Mouse (Mus musculus) spleen, postnatal 10 days (tissue): ENCODE results near the gene Gm609.
"Not testable (repeated sequence)": the region's sequence is repeated elsewhere in the genome, so short reads cannot be mapped to it uniquely, and the experiment has no call there.

Experiments used
- DNase-seq, 2 experiments: peaks; one replicate each; pipeline ENCODE4 v3.0.0; 2021 to 2022; ENCODE audit warnings: low spot score in 2 of 2

Gene Gm609

DNA sequence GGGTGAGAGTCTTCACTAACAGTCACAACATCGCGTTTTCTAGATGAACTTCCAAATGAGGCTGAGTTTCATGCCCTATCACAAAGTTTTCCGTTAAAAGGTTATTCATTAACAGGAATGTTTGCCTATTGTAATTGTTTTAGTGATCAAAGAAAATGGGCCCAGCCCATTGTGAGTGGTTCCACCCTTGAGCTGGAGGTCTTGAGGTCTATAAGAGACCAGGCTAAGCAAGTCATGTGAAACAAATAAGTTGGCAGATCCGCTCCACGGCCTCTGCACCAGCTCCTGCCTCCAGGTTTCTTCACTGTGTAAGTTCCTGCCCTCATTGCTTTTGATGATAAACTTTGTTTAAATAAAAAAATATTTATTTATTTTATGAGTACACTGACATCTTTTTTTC is at the start of gene Gm609:
Gene Gm609 (minus strand): TSS at position 43 of the 400 bp plus-strand sequence.
- DNase-seq: no peak

DNA sequence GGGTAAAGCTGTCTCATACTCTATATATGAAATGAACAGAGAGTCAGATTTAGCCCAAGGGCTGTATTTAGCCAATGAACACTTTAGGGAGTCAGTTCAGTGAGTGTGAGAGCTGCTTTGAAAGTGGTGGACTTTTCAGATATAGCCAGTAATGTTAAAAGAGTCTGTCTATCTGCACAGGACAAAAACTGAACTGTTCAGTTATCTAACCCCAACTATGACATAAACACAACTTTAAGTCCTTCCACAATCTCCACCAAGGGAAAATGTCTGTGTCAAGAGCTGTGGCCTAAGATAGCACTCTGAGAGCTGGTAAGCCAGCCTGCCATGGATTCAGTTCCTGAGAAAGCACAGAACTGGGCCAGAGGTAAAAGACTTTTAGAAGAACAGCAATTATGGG is 49.3 kb upstream of the Gm609 start:
- no peak for DNase-seq

DNA sequence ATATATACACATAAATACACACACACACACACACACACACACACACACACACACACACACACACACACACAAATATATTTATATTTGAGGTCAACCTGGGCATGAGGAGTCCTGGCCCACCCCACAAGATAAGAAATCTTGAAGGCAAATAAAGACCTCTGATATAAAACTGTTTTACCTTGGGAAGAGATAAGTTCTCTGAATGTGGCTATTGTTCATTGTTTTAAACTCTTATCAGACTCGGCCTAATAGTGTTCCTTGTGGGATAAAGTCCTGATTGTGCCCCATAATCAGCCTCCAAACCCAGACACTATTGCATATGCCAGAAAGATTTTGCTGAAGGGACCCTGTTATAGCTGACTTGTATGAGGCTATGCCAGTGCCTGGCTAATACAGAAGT is 45.6 kb upstream of the Gm609 start:
- DNase-seq: not testable (repeated sequence)

DNA sequence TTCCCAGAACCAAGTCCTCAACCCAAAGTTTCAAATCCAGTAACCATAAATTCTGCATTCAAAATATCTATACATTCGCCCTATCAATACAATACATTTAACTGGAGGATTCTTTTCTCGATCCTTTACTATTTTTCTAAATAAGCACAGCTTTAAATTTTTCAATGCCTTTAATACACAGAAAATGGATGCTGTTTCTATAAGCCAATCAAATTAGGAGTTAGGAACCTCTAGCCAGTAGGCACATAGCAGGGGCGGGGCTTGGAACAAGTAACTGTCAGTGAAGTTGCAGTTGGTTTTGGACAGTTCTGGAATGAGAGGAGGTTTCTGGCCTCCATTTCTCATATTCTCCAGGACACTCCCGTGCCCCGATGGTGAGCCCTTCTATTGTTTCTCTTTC is 42.2 kb upstream of the Gm609 start, which contains the start of gene Slc9c1:
Gene Slc9c1 (plus strand): TSS at position 301 of the 400 bp plus-strand sequence.
- no peak for DNase-seq

DNA sequence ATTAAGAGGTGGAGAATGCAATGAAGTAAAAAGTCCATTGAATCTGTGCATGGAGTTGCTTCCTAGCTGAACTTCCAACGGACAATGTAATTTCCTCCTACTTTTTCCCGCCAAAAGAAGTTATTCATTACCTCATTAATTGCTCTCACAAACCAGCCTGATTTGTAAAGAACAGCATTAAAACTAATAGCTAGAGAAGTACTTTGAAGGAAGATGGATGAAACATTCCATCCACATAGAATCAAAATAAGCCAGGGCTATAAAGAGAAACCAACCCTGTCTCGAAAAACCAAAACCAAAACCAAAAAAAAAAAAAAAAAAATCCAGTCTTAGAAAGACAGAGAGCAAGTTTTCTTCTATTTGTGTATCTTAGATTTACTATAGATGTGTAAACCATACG is 39.2 kb upstream of the Gm609 start, which contains the start of gene Gm17783:
Gene Gm17783 (minus strand): TSS at position 101 of the 400 bp plus-strand sequence.
- DNase-seq: no peak

DNA sequence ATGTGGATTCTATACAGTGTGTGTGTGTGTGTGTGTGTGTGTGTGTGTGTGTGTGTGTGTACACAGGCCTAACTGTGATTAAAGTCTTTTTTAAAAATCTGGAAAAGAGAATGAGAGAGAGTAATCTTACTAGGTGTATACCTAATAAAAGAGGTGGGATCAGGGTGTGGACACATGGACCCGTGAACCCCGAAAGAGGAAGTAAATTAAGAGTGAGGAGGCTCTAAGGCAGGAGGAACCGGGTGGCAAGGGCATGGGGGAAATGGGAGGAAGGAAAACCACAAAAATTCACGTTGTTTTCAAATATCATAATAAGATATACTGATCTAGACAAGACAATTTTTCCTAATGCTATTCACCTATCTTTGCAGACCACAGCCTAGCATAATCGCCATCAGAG is 32.8 kb upstream of the Gm609 start:
- no peak for DNase-seq

DNA sequence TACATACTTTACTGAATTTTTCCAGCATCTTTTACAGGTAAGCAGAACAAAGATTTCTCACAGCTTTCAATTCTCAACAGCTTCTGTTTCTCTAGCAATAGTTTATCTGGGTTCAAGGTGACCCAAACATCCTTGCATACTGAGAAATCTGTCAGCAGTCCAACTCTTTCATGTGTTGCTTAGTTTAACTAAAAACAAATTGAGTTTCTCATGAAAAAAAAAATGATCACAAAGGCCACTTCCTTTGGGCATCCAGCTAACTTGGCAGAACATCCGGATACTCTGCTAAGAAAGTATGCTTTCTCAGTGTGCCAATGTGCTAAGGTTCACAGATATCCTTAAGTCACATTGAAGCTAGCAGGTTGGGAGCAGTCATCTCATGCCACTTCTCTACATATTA is 2.6 kb upstream of the Gm609 start:
- DNase-seq: no peak

DNA sequence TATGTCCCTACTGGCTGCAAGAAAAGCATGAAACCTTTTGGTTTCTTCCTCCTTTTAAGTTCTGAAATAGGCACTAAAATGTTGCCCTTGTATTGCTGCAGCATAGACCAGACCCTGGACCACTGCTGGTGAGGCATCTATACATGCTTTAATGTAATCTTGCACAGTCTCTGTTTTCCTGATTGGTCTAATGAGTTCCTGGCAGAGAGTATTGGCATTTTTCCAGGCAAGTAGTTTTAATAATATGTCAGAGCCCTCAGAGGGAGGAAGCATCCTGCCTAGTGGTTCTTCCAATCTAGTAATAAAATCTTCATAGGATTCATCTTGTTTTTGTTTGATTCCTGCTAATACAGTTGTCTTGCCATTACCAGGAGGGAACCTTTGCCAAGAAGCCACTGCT is 15.8 kb downstream of the Gm609 start:
- DNase-seq: no peak

DNA sequence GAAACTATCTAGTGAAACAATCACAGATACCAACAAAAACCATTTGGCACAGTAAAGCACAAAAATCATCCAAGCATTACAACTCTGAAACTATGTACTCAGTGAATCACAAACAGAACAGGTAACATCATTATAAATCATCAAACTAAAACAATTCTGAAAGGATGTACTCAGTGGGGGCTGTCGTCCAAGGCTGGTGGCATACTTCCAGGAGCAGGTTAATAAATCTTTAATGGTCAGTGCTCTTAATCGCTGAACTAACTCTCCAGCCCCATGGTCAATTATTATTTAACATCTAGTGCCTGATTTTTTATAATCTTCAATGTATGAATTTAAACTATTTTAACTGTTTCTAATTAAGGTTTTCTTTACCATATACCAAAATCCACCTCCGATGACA is 20.9 kb downstream of the Gm609 start:
- not testable (repeated sequence) for DNase-seq

DNA sequence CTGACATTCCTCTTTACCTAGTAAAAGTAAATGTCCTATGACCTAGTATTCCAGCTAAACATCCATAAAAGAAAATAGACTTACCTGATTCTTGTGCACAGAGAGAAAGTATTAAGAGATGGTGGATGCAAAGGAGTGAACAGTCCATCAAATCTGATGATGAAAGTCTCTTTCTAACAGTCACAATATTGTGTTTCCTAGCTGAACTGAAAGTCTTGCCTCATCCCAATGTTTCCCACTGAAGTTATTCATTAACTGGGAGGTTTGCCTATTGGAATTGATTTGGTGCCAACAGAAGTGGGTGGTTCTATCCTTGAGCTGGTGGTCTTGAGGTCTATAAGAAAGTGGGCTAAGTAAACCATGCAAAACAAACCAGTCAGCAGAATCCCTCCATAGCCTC is 38.0 kb downstream of the Gm609 start:
- DNase-seq: no peak

DNA sequence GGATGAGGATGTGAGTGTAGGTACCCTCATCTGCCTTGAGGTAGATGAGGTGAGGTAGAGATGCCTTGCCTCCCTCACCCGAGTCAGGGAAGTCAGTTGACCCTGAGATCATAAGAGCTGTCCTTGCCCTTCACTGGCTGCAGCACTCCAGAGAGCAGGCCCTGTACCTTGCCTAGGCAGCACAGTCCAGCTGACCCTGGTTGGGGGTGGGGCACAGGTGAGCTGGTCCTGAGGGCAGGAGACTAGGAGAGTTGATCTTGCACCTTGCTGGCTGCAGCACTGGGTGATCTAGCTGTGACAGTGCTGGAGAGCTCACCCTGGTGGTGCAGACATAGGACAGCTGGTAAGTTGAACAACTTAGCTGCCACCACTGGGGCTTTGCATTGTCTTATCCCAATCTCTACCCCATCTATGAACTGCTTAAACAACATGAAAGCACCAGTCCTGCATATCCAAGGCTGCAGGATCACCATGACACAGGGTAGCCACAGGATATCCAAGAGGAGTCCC is 55.5 kb downstream of the Gm609 start:
- DNase-seq: no peak

DNA sequence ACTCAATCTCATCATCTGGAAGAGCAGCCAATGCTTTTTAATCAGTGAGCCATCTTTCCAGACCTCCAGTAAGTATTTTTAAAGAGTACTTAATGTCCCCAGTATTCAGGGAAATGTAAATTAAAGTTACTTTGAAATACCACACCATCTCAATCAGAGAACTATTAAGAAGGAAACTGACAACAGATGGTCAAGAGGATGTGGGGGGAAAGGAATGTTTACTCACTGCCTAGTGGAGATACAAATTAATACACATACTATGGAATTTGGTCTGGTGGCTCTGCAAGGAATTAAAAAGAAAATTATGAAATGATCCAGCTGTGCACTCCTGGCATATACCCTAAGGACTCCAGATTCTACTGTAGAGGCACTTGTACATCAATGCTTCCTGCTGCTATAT is 57.2 kb downstream of the Gm609 start:
- no peak for DNase-seq

DNA sequence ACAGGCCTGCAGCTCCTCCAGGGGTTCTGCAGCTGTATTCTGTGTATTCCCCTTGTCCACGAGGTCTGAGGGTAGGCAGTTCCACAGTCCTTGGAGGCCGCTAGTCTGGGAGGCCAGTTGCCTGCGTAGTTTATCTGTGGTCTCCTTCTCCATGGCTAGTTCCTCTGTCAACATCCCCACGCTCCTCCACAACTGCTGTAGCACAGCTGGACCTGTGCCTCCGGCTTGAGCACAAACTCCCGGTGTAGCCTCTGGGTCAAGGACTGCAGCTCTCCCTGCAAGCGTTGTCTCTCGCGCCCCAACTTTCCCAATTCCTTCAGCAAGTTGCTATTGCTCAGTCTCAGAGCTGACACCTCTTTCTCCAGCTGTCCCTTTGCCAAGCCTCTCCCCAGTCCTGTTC is 65.1 kb downstream of the Gm609 start:
- no peak for DNase-seq

DNA sequence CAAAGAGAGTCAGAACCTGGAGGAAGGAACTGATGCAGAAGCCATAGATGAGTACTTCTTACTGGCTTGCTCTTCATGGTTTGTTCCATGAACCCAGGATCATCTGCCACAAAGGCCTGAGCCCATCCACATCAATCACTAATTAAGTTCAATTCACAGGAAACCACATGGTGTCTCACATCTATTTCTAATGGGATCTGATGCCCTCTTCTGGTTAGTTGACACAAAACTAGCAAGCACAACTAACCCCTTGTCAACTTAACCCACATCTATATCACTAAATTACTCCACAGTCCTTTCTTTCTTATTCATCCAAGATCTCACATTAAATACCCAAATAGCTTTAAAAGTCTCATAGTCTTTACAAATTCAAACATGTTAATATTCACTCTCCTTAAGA is 79.3 kb downstream of the Gm609 start:
- DNase-seq: no peak

DNA sequence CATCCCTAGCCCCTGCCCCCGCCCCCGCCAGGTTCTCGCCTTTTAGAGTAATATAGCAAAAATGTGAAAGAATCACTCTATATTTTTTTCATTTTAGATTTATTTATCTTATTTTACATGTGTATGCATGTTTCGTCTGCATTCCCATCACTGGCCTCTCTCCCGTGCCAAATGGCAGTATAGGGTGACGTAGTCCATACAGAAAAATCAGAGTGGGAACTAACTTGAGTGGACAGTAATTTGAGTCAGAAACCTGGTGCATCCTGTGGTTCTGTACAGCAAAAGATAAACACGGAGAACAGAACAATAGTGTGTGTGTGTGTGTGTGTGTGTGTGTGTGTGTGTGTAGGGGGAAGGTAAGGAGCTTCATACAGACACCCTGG is 83.7 kb downstream of the Gm609 start:
- DNase-seq: not testable (repeated sequence)

DNA sequence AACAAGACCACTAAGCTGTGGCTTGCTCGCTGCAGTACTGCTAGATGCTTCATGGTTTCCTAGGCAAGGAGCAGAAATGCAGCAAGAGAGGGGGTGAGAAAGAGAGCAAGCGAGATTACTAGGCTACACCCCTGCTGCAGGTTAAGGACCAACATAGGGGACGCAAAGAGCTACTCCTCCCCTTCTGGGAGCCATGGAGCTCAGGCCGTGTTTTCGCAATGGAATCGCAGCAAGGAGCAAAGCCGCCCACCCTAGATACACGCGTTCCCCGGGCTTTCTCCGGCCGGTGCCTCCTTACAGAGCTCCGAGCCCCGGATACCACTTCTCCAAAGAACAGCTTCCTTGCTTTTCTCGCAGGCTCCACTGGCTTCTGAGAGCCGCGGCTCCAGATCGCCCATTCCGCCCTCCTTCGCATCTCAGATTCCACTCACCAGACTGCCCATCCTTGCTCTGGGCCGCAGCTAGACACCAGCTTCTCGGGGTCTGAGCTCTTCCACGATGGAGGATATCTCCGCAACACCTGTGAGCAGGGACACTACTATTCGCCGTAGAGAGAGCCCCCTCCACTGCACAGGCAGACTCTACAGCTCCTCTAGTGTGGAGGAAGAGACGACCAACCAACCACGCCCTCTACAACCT is 84.2 kb downstream of the Gm609 start, which contains the start of gene Cd200:
Gene Cd200 (minus strand): TSS at position 629 of the 639 bp plus-strand sequence.
- DNase-seq: peak; percentile 22 to 57

DNA sequence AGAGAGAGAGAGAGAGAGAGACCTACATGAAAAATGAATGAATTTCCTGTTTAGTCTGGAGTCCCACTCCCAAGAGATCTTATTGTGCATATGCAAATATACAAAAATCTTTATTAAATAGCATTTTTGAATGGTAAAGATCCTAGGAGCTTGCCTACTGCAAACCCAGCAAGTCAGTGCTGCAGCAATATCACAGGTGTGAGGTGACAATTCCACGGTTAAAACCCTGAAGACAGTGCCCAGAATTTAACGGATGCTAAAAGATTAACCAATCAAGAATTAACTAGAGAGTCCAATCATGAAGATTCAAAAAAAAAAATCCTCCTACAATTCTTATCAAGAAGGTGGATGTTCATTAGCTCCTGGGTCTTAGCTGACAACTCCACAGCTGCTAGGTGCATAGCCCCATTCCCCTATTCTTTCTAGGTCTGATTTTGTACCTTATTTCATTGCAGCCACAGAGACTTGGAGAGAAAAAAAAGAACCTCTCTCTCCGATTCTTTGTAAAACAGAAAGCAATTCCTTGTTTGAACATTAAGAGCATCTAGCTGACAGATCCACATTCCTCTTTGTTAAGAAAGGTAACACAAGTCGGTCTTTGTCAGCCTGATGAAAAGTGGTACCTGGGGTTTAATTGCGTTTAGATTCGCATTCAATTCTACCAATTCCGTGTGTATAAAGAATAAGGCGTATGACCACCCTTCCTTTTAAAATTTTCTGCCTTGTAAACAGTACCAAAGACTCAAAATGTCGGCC is 84.9 kb downstream of the Gm609 start:
- no peak for DNase-seq

DNA sequence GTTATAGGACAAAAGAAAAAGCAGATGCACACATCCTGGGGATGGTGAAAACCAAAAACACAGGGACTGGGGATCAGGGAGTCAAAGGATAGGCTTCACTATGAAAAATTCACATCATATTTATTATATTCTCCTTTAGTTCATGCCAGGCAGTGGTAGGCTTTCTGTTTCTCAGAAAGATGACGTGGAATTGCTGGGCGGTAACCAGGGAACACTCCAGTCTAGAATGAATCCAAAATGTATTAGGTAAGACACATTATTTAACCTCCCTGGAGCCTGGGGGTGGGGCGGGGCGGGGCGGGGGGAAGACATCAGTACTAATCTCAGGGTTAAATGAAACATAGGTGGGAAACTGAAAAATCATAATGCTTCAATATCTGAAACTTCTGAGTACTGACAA is 85.7 kb downstream of the Gm609 start:
- no peak for DNase-seq

DNA sequence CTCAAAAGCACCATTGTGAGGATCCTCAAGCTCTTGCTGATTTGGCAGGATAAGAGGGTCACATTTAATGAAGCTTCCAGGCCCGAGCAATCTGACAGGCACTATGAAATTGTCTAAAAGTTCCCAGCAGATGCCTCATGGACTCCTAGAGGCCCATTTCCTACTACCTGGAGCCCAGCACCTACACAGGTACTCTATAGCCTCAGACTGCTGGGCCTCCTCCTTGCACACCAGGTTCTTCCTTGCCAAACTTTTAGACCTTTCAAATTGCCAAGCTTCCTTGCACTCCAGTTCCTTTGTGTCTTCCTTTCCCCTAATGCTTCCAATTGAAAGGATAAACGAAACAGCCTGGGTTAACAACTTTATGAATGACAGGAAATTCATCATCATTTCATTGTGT is 89.8 kb downstream of the Gm609 start:
- no peak for DNase-seq

DNA sequence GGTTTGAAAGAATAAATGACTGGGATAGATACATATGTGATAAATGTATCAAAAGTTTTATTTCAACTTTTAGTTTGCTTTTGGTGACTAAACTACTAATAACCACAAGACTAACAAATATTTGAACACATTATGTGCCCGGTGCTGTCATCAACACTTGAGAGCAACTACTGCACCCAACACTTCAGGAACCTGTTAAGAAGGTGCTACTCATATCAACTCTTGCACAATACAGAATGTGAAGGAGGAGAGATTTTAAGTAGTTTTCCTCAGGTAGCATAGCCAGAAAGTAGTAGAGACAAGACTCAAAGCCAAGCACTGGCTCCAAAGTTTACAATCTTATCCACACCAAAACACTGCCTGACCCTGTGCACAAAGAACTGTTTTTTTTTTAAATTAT is 90.7 kb downstream of the Gm609 start:
- no peak for DNase-seq

DNA sequence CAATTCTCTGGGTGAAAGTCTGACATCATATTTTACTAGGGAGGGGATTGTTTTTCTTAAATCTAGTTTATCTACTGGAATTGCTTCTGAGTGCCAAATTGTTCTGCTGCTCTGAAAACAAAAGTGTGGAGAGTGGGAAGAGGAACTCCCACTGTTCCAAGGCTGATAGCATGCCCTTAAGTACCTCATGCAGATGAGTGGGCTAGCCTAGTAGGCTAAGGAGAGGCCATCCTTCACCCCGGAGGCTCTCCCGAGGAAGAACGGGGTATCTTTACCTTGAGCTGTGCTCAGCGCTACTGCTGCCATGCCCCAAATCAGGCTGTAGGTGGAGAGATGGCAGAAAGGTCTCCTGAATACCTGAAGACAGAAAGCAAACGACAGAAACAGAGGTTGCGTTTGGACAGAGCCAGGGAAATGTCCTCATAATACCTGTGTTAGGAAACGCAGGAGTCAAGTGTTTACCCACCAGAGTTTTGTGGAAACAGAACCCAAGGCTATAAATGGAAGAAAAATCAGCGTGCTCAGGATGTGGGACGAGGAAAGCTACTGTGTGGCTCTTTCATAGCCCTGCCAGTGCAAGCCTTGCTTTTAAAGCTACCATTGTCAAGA is 92.7 kb downstream of the Gm609 start:
- DNase-seq: no peak

DNA sequence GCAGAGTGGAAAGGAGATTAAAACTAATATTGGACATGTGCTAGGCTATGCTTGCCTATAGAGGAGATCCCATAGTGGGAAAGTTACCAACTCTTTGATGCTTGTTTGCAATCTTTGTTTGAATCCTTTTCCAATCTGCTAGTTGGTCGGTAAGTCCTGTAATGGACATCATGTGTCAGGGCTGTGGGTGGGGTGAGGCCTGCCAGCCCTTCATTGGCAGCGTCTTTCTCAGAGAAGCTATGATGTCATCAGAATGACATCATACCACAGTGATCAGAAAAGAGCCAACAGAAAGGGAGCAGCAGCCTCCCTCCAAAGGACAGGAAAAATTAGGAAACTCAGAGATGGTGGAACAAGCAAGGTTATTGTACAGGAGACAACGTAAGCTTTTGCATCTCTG is 93.4 kb downstream of the Gm609 start:
- DNase-seq: no peak

DNA sequence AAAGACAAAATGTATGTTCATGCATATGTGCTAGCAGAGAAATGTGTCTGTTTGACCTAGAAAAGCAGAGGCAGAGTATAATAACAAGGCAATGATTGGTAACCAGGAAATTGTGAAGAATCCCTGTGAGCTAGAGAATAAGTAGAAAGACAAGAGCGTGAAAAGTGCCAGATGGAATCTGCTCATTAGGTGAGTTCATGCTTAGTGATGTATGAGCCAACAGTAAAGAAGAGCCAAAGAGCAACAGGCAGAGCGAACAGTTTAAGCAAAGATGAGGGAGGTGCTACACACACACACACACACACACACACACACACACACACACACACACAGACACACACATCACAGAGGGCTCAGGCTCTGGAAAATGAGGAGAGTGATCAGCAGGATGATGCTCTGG is 95.3 kb downstream of the Gm609 start:
- no peak for DNase-seq
